Mouse (Mus musculus) midbrain, embryonic 11.5 days (tissue): ENCODE measurements at regions not wholly inside any gene's neighbourhood (a gene's known extent, or its start where the extent isn't known, plus 50 kb on each side); places are given as distances from the start of the nearest gene placed in this dataset.

Source experiments
- ATAC-seq: fragments of 200-750 bp; cut with Nextera tagmentation; 2 replicates; pipeline ENCODE4 v1.8.0; 2017; ENCODE audit warnings: moderate TSS enrichment, moderate library complexity; ENCODE audit not compliant: low FRiP score
- DNase-seq: peaks from one replicate; pipeline ENCODE4 v3.0.0; 2015; ENCODE audit warnings: low spot score; ENCODE audit errors: missing footprints
- H3K27ac ChIP-seq: fragments of 300-500 bp; sonication (generic); 2 replicates; pipeline ENCODE4 v1.5.1; 2014; ENCODE audit warnings: low read depth, low read length
- H3K27me3 ChIP-seq: fragments of 300-500 bp; sonication (generic); 2 replicates; pipeline ENCODE4 v1.6.1; 2014; ENCODE audit warnings: mild to moderate bottlenecking, low read length, moderate library complexity, mixed read lengths; ENCODE audit not compliant: control insufficient read depth, insufficient read depth
- H3K36me3 ChIP-seq: fragments of 300-500 bp; sonication (generic); 2 replicates; pipeline ENCODE4 v1.6.1; 2014; ENCODE audit warnings: mild to moderate bottlenecking, low read length, moderate library complexity, mixed read lengths; ENCODE audit not compliant: control insufficient read depth, insufficient read depth
- H3K4me1 ChIP-seq: fragments of 300-500 bp; sonication (generic); 2 replicates; pipeline ENCODE4 v1.6.1; 2014; ENCODE audit warnings: low read length; ENCODE audit not compliant: control insufficient read depth, insufficient read depth
- H3K4me2 ChIP-seq: fragments of 300-500 bp; sonication (generic); 2 replicates; pipeline ENCODE4 v1.6.1; 2014; ENCODE audit warnings: mild to moderate bottlenecking, moderate library complexity
- H3K4me3 ChIP-seq: fragments of 300-500 bp; sonication (generic); 2 replicates; pipeline ENCODE4 v1.5.1; 2014; ENCODE audit warnings: low read depth, low read length
- H3K9ac ChIP-seq: fragments of 300-500 bp; sonication (generic); 2 replicates; pipeline ENCODE4 v1.6.1; 2014; ENCODE audit warnings: low read length
- H3K9me3 ChIP-seq: fragments of 300-500 bp; sonication (generic); 2 replicates; pipeline ENCODE4 v1.6.1; 2016; ENCODE audit warnings: low read length; ENCODE audit not compliant: control insufficient read depth
- WGBS: fragments of 180-500 bp; shearing (Covaris S2); extraction: QIAGEN DNeasy Blood & Tissue Kit; methylation state at CpG from one replicate; pipeline ENCODE4 v1.1.7; 2014; 5-methylcytosine and 5-hydroxymethylcytosine counted together

GRCm38 (mm10) chr10:42131798-42132197 lies 113.6 kb upstream of the Armc2 start:
- no peaks in the 10 kb centered on the region for H3K27me3 ChIP-seq
- no peak for ATAC-seq
- DNase-seq, result no peak
- H3K36me3 ChIP-seq, result no peaks in the 10 kb centered on the region
- WGBS, result 91% methylated on average over 6 of the region's 6 CpGs
- H3K4me2 ChIP-seq, result no peak overlapping the region
- H3K4me1 ChIP-seq, result no peaks in the 10 kb centered on the region
- no peak overlapping the region for H3K4me3 ChIP-seq
- no peaks in the 10 kb centered on the region for H3K9me3 ChIP-seq
- H3K27ac ChIP-seq, result no peak overlapping the region
- H3K9ac ChIP-seq, result no peak overlapping the region

- WGBS, result 83% methylated on average over 2 of the region's 2 CpGs
- Histone ChIP-seq H3K9me3 (no peaks in the 10 kb centered on the region), H3K27me3 (no peaks in the 10 kb centered on the region), H3K36me3 (no peaks in the 10 kb centered on the region), H3K9ac (no peak overlapping the region), H3K27ac (no peak overlapping the region), H3K4me1 (no peaks in the 10 kb centered on the region), H3K4me3 (no peak overlapping the region), H3K4me2 (no peak overlapping the region)
- ATAC-seq (no peak), DNase-seq (no peak)
These were observed 113.1 kb upstream of the Armc2 start for GRCm38 (mm10) chr10:42131298-42131697.

- Histone ChIP-seq H3K4me1 (no peaks in the 10 kb centered on the region), H3K27ac (no peak overlapping the region), H3K9me3 (no peaks in the 10 kb centered on the region), H3K4me3 (no peak overlapping the region), H3K9ac (no peak overlapping the region), H3K36me3 (no peaks in the 10 kb centered on the region), H3K27me3 (no peaks in the 10 kb centered on the region), H3K4me2 (no peak overlapping the region)
- ATAC-seq, result no peak
- DNase-seq, result no peak
- WGBS, result 92% methylated on average over 14 of the region's 14 CpGs
These were observed 109.7 kb upstream of the Armc2 start for GRCm38 (mm10) chr10:42127865-42128419.

- Histone ChIP-seq H3K36me3 (no peaks in the 10 kb centered on the region), H3K9ac (no peak overlapping the region), H3K4me1 (no peaks in the 10 kb centered on the region), H3K4me2 (no peak overlapping the region), H3K27me3 (no peaks in the 10 kb centered on the region), H3K27ac (no peak overlapping the region), H3K4me3 (no peak overlapping the region), H3K9me3 (no peaks in the 10 kb centered on the region)
- WGBS, result 77% methylated on average over 1 of the region's 1 CpGs
- ATAC-seq (no peak), DNase-seq (no peak)
These were observed 108.6 kb upstream of the Armc2 start for GRCm38 (mm10) chr10:42126816-42127215.

- Histone ChIP-seq H3K27me3 (no peaks in the 10 kb centered on the region; the same call in 1 of the 2 replicates), H3K9me3 (no peaks in the 10 kb centered on the region), H3K4me2 (no peak overlapping the region), H3K36me3 (no peaks in the 10 kb centered on the region), H3K4me3 (no peak overlapping the region), H3K4me1 (no peaks in the 10 kb centered on the region), H3K27ac (no peak overlapping the region), H3K9ac (no peak overlapping the region)
- DNase-seq, result no peak
- WGBS, result 79% methylated on average over 7 of the region's 7 CpGs
- ATAC-seq, result no peak
These were observed 104.8 kb upstream of the Armc2 start for GRCm38 (mm10) chr10:42122768-42123635.

- 82% methylated on average over 4 of the region's 4 CpGs for WGBS
- H3K27me3 ChIP-seq, result no peaks in the 10 kb centered on the region; the same call in 1 of the 2 replicates
- H3K36me3 ChIP-seq, result no peaks in the 10 kb centered on the region
- no peak overlapping the region for H3K4me3 ChIP-seq
- no peaks in the 10 kb centered on the region for H3K9me3 ChIP-seq
- no peaks in the 10 kb centered on the region for H3K4me1 ChIP-seq
- no peak for DNase-seq
- no peak overlapping the region for H3K9ac ChIP-seq
- H3K27ac ChIP-seq, result no peak overlapping the region
- no peak for ATAC-seq
- no peak overlapping the region for H3K4me2 ChIP-seq
These were observed 103.7 kb upstream of the Armc2 start for GRCm38 (mm10) chr10:42121984-42122383.

- Histone ChIP-seq H3K36me3 (no peaks in the 10 kb centered on the region), H3K4me1 (no peaks in the 10 kb centered on the region), H3K9ac (no peak overlapping the region), H3K9me3 (no peaks in the 10 kb centered on the region), H3K27me3 (no peaks in the 10 kb centered on the region; the same call in 1 of the 2 replicates), H3K4me2 (no peak overlapping the region), H3K27ac (no peak overlapping the region), H3K4me3 (no peak overlapping the region)
- ATAC-seq (no peak), DNase-seq (no peak)
- 83% methylated on average over 12 of the region's 12 CpGs for WGBS
These were observed 101.1 kb upstream of the Armc2 start for GRCm38 (mm10) chr10:42119326-42119725.

- Histone ChIP-seq H3K36me3 (no peaks in the 10 kb centered on the region), H3K4me3 (no peak overlapping the region), H3K4me1 (no peaks in the 10 kb centered on the region), H3K9ac (no peak overlapping the region), H3K27me3 (no peaks in the 10 kb centered on the region; the same call in 1 of the 2 replicates), H3K9me3 (no peaks in the 10 kb centered on the region), H3K4me2 (no peak overlapping the region), H3K27ac (no peak overlapping the region)
- 82% methylated on average over 13 of the region's 13 CpGs for WGBS
- DNase-seq, result no peak
- ATAC-seq, result no peak
These were observed 100.3 kb upstream of the Armc2 start for GRCm38 (mm10) chr10:42118361-42119188.

- 94% methylated on average over 5 of the region's 5 CpGs for WGBS
These were observed 99.3 kb upstream of the Armc2 start for GRCm38 (mm10) chr10:42117523-42117922.

More at GRCm38 (mm10) chr10:42117523-42117922, 99.3 kb upstream of the Armc2 start:
- H3K36me3 ChIP-seq, result no peaks in the 10 kb centered on the region
- H3K4me1 ChIP-seq, result no peaks in the 10 kb centered on the region
- ATAC-seq (no peak), DNase-seq (no peak)
- no peak overlapping the region for H3K4me2 ChIP-seq
- no peaks in the 10 kb centered on the region for H3K9me3 ChIP-seq
- H3K27me3 ChIP-seq, result peaks cover 4% of the 10 kb centered on the region; the same call in 1 of the 2 replicates
- no peak overlapping the region for H3K4me3 ChIP-seq
- H3K27ac ChIP-seq, result no peak overlapping the region
- H3K9ac ChIP-seq, result no peak overlapping the region
